Mouse (Mus musculus) induced T-regulatory cell, adult 2 months (primary cell): Measurements from ENCODE around the gene Rpgrip1l.

Experiments used
- DNase-seq: peaks from one replicate; pipeline ENCODE4 v3.0.0-alpha.2; 2012; ENCODE audit warnings: low read depth

The Rpgrip1l gene

GRCm38 (mm10) chr8:91205897-91206296, 107.2 kb downstream of the Rpgrip1l start:
- DNase-seq: no peak

GRCm38 (mm10) chr8:91201184-91201583, 111.9 kb downstream of the Rpgrip1l start:
- no peak for DNase-seq

GRCm38 (mm10) chr8:91199876-91200275, 113.2 kb downstream of the Rpgrip1l start, which contains the start of gene Aktip:
Aktip (minus strand) TSS chr8:91199976.
- DNase-seq: no peak

- no peak for DNase-seq
Measured at GRCm38 (mm10) chr8:91198036-91198435, 115.0 kb downstream of the Rpgrip1l start.

- DNase-seq: peak; percentile 7
Measured at GRCm38 (mm10) chr8:91197233-91197632, 115.8 kb downstream of the Rpgrip1l start.

- no peak for DNase-seq
Measured at GRCm38 (mm10) chr8:91196661-91197060, 116.4 kb downstream of the Rpgrip1l start.

GRCm38 (mm10) chr8:91194081-91194480, 119.0 kb downstream of the Rpgrip1l start:
- no peak for DNase-seq

GRCm38 (mm10) chr8:91192941-91193340, 120.1 kb downstream of the Rpgrip1l start:
- DNase-seq: no peak

GRCm38 (mm10) chr8:91190816-91191340, 122.2 kb downstream of the Rpgrip1l start:
- peak; percentile 48 for DNase-seq

- DNase-seq: no peak
Measured at GRCm38 (mm10) chr8:91188152-91188551, 124.9 kb downstream of the Rpgrip1l start.

GRCm38 (mm10) chr8:91186372-91186771, 126.7 kb downstream of the Rpgrip1l start:
- no peak for DNase-seq

GRCm38 (mm10) chr8:91177708-91178107, 135.4 kb downstream of the Rpgrip1l start:
- no peak for DNase-seq

- DNase-seq: no peak
Measured at GRCm38 (mm10) chr8:91176176-91176575, 136.9 kb downstream of the Rpgrip1l start.

GRCm38 (mm10) chr8:91171605-91172004, 141.5 kb downstream of the Rpgrip1l start:
- no peak for DNase-seq

GRCm38 (mm10) chr8:91170914-91171313, 142.1 kb downstream of the Rpgrip1l start:
- no peak for DNase-seq

GRCm38 (mm10) chr8:91170152-91170551, 142.9 kb downstream of the Rpgrip1l start:
- no peak for DNase-seq
